Mouse (Mus musculus) heart, postnatal 0 days (tissue): ENCODE measurements around the gene Shank1.

Source experiments
- CTCF ChIP-seq: IDR thresholded peaks from 2 replicates; pipeline ENCODE4 v1.5.1; 2016; ENCODE audit warnings: antibody characterized with exemption, control low read depth, low read depth
- EP300 ChIP-seq: IDR thresholded peaks from 2 replicates; pipeline ENCODE4 v1.6.1; 2016; ENCODE audit warnings: antibody characterized with exemption, low read depth

DNA sequence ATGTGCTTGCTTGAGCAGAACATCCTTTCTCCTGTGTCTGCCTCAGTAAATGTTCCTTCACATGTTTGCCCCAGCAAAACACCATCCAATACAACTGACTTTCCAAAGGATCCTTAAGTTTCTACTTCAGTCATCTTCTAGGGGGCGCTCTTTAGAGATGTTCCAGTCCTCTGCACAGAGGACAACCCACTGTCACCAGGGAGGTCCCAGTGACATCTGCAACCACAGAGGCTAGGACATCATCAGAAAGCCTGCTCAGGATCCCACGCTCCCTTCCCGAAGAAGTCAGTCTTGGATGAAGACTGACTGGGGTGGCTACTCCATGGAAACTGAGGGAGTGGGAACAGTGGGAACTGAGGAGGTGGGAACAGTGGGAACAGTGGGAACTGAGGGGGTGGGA is 34.5 kb upstream of the Shank1 start:
- TF ChIP-seq EP300 (no peak), CTCF (no peak)
